Mouse (Mus musculus) midbrain, embryonic 16.5 days (tissue): ENCODE data around the gene Nt5c2. TPM values are rescaled to one million over a fixed set of nuclear protein-coding genes. Genes with fewer than 3 reads are reported as not detected.

ENCODE experiments used
- ATAC-seq: fragments of 200-750 bp; cut with Nextera tagmentation; 2 replicates; pipeline ENCODE4 v1.8.0; 2017; ENCODE audit warnings: moderate TSS enrichment
- H3K27ac ChIP-seq: fragments of 300-500 bp; sonication (generic); 2 replicates; pipeline ENCODE4 v1.5.1; 2014; ENCODE audit warnings: mild to moderate bottlenecking, low read length, mixed read lengths
- H3K27me3 ChIP-seq: fragments of 300-500 bp; sonication (generic); 2 replicates; pipeline ENCODE4 v1.6.1; 2014; ENCODE audit warnings: low read depth, low read length, mixed read lengths; ENCODE audit not compliant: control insufficient read depth, insufficient read depth
- H3K36me3 ChIP-seq: fragments of 300-500 bp; sonication (generic); 2 replicates; pipeline ENCODE4 v1.6.1; 2014; ENCODE audit warnings: mild to moderate bottlenecking, low read length, moderate library complexity, mixed read lengths; ENCODE audit not compliant: control insufficient read depth, insufficient read depth
- H3K4me1 ChIP-seq: fragments of 300-500 bp; sonication (generic); 2 replicates; pipeline ENCODE4 v1.6.1; 2014; ENCODE audit warnings: mild to moderate bottlenecking, low read length, mixed read lengths; ENCODE audit not compliant: control insufficient read depth, insufficient read depth
- H3K4me2 ChIP-seq: fragments of 300-500 bp; sonication (generic); 2 replicates; pipeline ENCODE4 v1.6.1; 2014; ENCODE audit warnings: mild to moderate bottlenecking, low read length, mixed read lengths
- H3K4me3 ChIP-seq: fragments of 300-500 bp; sonication (generic); 2 replicates; pipeline ENCODE4 v1.5.1; 2014; ENCODE audit warnings: low read depth, mild to moderate bottlenecking, low read length, moderate library complexity, mixed read lengths
- H3K9ac ChIP-seq: fragments of 300-500 bp; sonication (generic); 2 replicates; pipeline ENCODE4 v1.6.1; 2014; ENCODE audit warnings: low read depth, low read length, mixed read lengths
- H3K9me3 ChIP-seq: fragments of 300-500 bp; sonication (generic); replicated peaks from 2 replicates; pipeline ENCODE4 v1.6.1; 2014; ENCODE audit warnings: mild to moderate bottlenecking, low read length, mixed read lengths; ENCODE audit not compliant: control insufficient read depth, poor library complexity, severe bottlenecking
- WGBS: fragments of 180-500 bp; shearing (Covaris S2); extraction: QIAGEN DNeasy Blood & Tissue Kit; methylation state at CpG from one replicate; pipeline ENCODE4 v1.1.7; 2014; 5-methylcytosine and 5-hydroxymethylcytosine counted together
- polyA plus RNA-seq: library from polyadenylated mRNA; unstranded; fragments of >200 nt; fragmentation: Nextera tagmentation; extraction: Ambion mirVana; gene quantifications from 2 replicates; pipeline ENCODE4 v1.2.1, GENCODE M21; 2015

Gene Nt5c2
- polyA plus RNA-seq, 1 experiment from 2014 or later: 85.7 TPM

GRCm38 (mm10) chr19:46977460-46977859 lies 37.5 kb downstream of the Nt5c2 start:
- peaks cover 2% of the 10 kb centered on the region for H3K4me1 ChIP-seq
- WGBS: 12% methylated on average over 6 of the region's 6 CpGs
- H3K4me2 ChIP-seq: no peak overlapping the region
- H3K9me3 ChIP-seq: no peaks in the 10 kb centered on the region
- no peak overlapping the region for H3K4me3 ChIP-seq
- no peak overlapping the region; the same call in 1 of the 2 replicates for H3K27ac ChIP-seq
- ATAC-seq: no peak
- no peak overlapping the region for H3K9ac ChIP-seq
- H3K27me3 ChIP-seq: no peaks in the 10 kb centered on the region
- no peaks in the 10 kb centered on the region for H3K36me3 ChIP-seq

GRCm38 (mm10) chr19:46976743-46977142 lies 38.2 kb downstream of the Nt5c2 start:
- WGBS: 62% methylated on average over 2 of the region's 2 CpGs
- Histone ChIP-seq H3K36me3 (no peaks in the 10 kb centered on the region), H3K4me3 (no peak overlapping the region), H3K9me3 (no peaks in the 10 kb centered on the region), H3K4me1 (peaks cover 9% of the 10 kb centered on the region), H3K27me3 (no peaks in the 10 kb centered on the region), H3K9ac (no peak overlapping the region), H3K4me2 (no peak overlapping the region), H3K27ac (no peak overlapping the region)
- no peak for ATAC-seq

GRCm38 (mm10) chr19:46975997-46976396 lies 39.0 kb downstream of the Nt5c2 start:
- H3K4me1 ChIP-seq: peaks cover 16% of the 10 kb centered on the region
- H3K36me3 ChIP-seq: no peaks in the 10 kb centered on the region
- no peak overlapping the region for H3K27ac ChIP-seq
- WGBS: 87% methylated on average over 8 of the region's 8 CpGs
- no peak overlapping the region for H3K9ac ChIP-seq
- H3K4me2 ChIP-seq: no peak overlapping the region
- no peaks in the 10 kb centered on the region for H3K9me3 ChIP-seq
- no peaks in the 10 kb centered on the region for H3K27me3 ChIP-seq
- no peak overlapping the region for H3K4me3 ChIP-seq
- ATAC-seq: no peak

- 78% methylated on average over 4 of the region's 4 CpGs for WGBS
- Histone ChIP-seq H3K4me3 (no peak overlapping the region), H3K9ac (no peak overlapping the region), H3K4me2 (no peak overlapping the region), H3K27me3 (no peaks in the 10 kb centered on the region), H3K36me3 (no peaks in the 10 kb centered on the region), H3K9me3 (no peaks in the 10 kb centered on the region), H3K27ac (no peak overlapping the region), H3K4me1 (peaks cover 19% of the 10 kb centered on the region)
- no peak for ATAC-seq
These were observed 39.4 kb downstream of the Nt5c2 start for GRCm38 (mm10) chr19:46975565-46975964.

GRCm38 (mm10) chr19:46972159-46972558 lies 42.8 kb downstream of the Nt5c2 start:
- Histone ChIP-seq H3K27ac (peak overlapping the region; percentile 91), H3K4me1 (peaks cover 26% of the 10 kb centered on the region), H3K9ac (no peak overlapping the region), H3K27me3 (no peaks in the 10 kb centered on the region), H3K4me3 (no peak overlapping the region), H3K36me3 (no peaks in the 10 kb centered on the region), H3K9me3 (no peaks in the 10 kb centered on the region), H3K4me2 (no peak overlapping the region)
- WGBS: 83% methylated on average over 3 of the region's 3 CpGs
- ATAC-seq: no peak

- 33% methylated on average over 9 of the region's 9 CpGs for WGBS
- Histone ChIP-seq H3K9me3 (no peaks in the 10 kb centered on the region), H3K4me3 (no peak overlapping the region), H3K4me1 (peaks cover 26% of the 10 kb centered on the region), H3K9ac (peak overlapping the region; percentile 3; the same call in 1 of the 2 replicates), H3K27ac (peak overlapping the region; percentile 91), H3K36me3 (no peaks in the 10 kb centered on the region), H3K27me3 (no peaks in the 10 kb centered on the region), H3K4me2 (peak overlapping the region; percentile 4; the same call in 1 of the 2 replicates)
- ATAC-seq: peak; percentile 40; the same call in 1 of the 2 replicates
These were observed 43.2 kb downstream of the Nt5c2 start for GRCm38 (mm10) chr19:46971712-46972111.

- Histone ChIP-seq H3K27me3 (no peaks in the 10 kb centered on the region), H3K9ac (peak overlapping the region; percentile 3; the same call in 1 of the 2 replicates), H3K4me1 (peaks cover 26% of the 10 kb centered on the region), H3K36me3 (no peaks in the 10 kb centered on the region), H3K27ac (peak overlapping the region; percentile 91), H3K4me2 (peak overlapping the region; percentile 24; the same call in 1 of the 2 replicates), H3K9me3 (no peaks in the 10 kb centered on the region), H3K4me3 (no peak overlapping the region)
- 24% methylated on average over 8 of the region's 8 CpGs for WGBS
- ATAC-seq: peak; percentile 76
These were observed 43.8 kb downstream of the Nt5c2 start for GRCm38 (mm10) chr19:46971051-46971689.

- Histone ChIP-seq H3K36me3 (no peaks in the 10 kb centered on the region), H3K4me2 (no peak overlapping the region), H3K27ac (peak overlapping the region; percentile 91), H3K27me3 (no peaks in the 10 kb centered on the region), H3K4me1 (peaks cover 26% of the 10 kb centered on the region), H3K9me3 (no peaks in the 10 kb centered on the region), H3K4me3 (no peak overlapping the region), H3K9ac (no peak overlapping the region)
- WGBS: 58% methylated on average over 13 of the region's 13 CpGs
- 0 out of 2 replicates have a peak, but pooled peaks have one; percentile 25 for ATAC-seq
These were observed 44.7 kb downstream of the Nt5c2 start for GRCm38 (mm10) chr19:46970121-46970729.

- Histone ChIP-seq H3K27me3 (no peaks in the 10 kb centered on the region), H3K4me3 (no peak overlapping the region), H3K9me3 (no peaks in the 10 kb centered on the region), H3K27ac (peak overlapping the region; percentile 18; the same call in 1 of the 2 replicates), H3K4me1 (peaks cover 26% of the 10 kb centered on the region), H3K9ac (no peak overlapping the region), H3K4me2 (no peak overlapping the region), H3K36me3 (no peaks in the 10 kb centered on the region)
- no peak for ATAC-seq
- 82% methylated on average over 22 of the region's 22 CpGs for WGBS
These were observed 45.5 kb downstream of the Nt5c2 start for GRCm38 (mm10) chr19:46969286-46969985.
